8 mouse cellular contexts compared by ENCODE assay signal in genomic region chr4:43045285-43045658, GRCm38 (mm10). TPM values are rescaled to one million over a fixed set of nuclear protein-coding genes. Genes with fewer than 3 reads are reported as not detected.
DNase-seq lines count a peak whose midpoint lies in the region; ATAC-seq and TF ChIP-seq lines count a peak whose summit lies in the region.

No protein-coding gene starts in this region.

- H3K27ac ChIP-seq in kidney, embryonic 16.5 days (ENCODE audit: low read length): peak overlapping the region; percentile 59
- no peak overlapping the region for H3K27ac ChIP-seq in cortical plate, adult 2 months (ENCODE audit: insufficient read depth, low read length)
- peak overlapping the region; percentile 83 for H3K27ac ChIP-seq in hindbrain, embryonic 15.5 days (replicated peaks)
- peak overlapping the region; percentile 90 for H3K27ac ChIP-seq in midbrain, embryonic 15.5 days

- no peak for TF ChIP-seq CTCF in cortical plate, adult 2 months (IDR thresholded peaks at IDR 0.05; ENCODE audit: extremely low read depth, insufficient read depth, low read length)

- WGBS in kidney, embryonic 16.5 days: 3% methylated on average over 13 of the region's 13 CpGs
- 3% methylated on average over 13 of the region's 13 CpGs for WGBS in hindbrain, embryonic 15.5 days
- WGBS in midbrain, embryonic 15.5 days: under 1% methylated on average over 13 of the region's 13 CpGs

- H3K4me1 ChIP-seq in kidney, embryonic 16.5 days (ENCODE audit: insufficient read depth, low read length): peaks cover 27% of the 10 kb centered on the region
- H3K4me1 ChIP-seq in cortical plate, adult 2 months (ENCODE audit: control insufficient read depth, insufficient read depth, low read length): peaks cover 5% of the 10 kb centered on the region; the same call in 1 of the 2 replicates
- peaks cover 36% of the 10 kb centered on the region for H3K4me1 ChIP-seq in hindbrain, embryonic 15.5 days (replicated peaks)
- H3K4me1 ChIP-seq in midbrain, embryonic 15.5 days: peaks cover 39% of the 10 kb centered on the region

- no peaks in the 10 kb centered on the region for H3K27me3 ChIP-seq in kidney, embryonic 16.5 days (ENCODE audit: insufficient read depth, low read length)
- no peaks in the 10 kb centered on the region for H3K27me3 ChIP-seq in hindbrain, embryonic 15.5 days
- no peaks in the 10 kb centered on the region for H3K27me3 ChIP-seq in midbrain, embryonic 15.5 days (replicated peaks)

- peak overlapping the region; percentile 87 for H3K4me2 ChIP-seq in kidney, embryonic 16.5 days (replicated peaks; ENCODE audit: low read depth, low read length)
- peak overlapping the region; percentile 93 for H3K4me2 ChIP-seq in hindbrain, embryonic 15.5 days
- H3K4me2 ChIP-seq in midbrain, embryonic 15.5 days: peak overlapping the region; percentile 81

- ATAC-seq in kidney, embryonic 16.5 days (ENCODE audit: low FRiP score, low TSS enrichment): peak; percentile 9
- peak; percentile 4 for ATAC-seq in hindbrain, embryonic 15.5 days (ENCODE audit: low FRiP score, low read depth)
- ATAC-seq in midbrain, embryonic 15.5 days (replicated peaks): peak; percentile 22

- H3K9ac ChIP-seq in kidney, embryonic 16.5 days (replicated peaks; ENCODE audit: low read length): peak overlapping the region; percentile 69
- peak overlapping the region; percentile 66 for H3K9ac ChIP-seq in hindbrain, embryonic 15.5 days
- H3K9ac ChIP-seq in midbrain, embryonic 15.5 days: peak overlapping the region; percentile 63

- no peaks in the 10 kb centered on the region for H3K9me3 ChIP-seq in kidney, embryonic 16.5 days (ENCODE audit: low read length)
- no peaks in the 10 kb centered on the region for H3K9me3 ChIP-seq in hindbrain, embryonic 15.5 days
- no peaks in the 10 kb centered on the region for H3K9me3 ChIP-seq in midbrain, embryonic 15.5 days

- peak overlapping the region; percentile 73 for H3K4me3 ChIP-seq in kidney, embryonic 16.5 days (ENCODE audit: low read length)
- H3K4me3 ChIP-seq in cortical plate, adult 2 months (ENCODE audit: insufficient read depth, low read length): peak overlapping the region; percentile 62
- peak overlapping the region; percentile 73 for H3K4me3 ChIP-seq in hindbrain, embryonic 15.5 days
- H3K4me3 ChIP-seq in midbrain, embryonic 15.5 days: peak overlapping the region; percentile 54

- H3K36me3 ChIP-seq in kidney, embryonic 16.5 days (ENCODE audit: insufficient read depth, low read length): no peaks in the 10 kb centered on the region
- no peaks in the 10 kb centered on the region for H3K36me3 ChIP-seq in hindbrain, embryonic 15.5 days
- no peaks in the 10 kb centered on the region for H3K36me3 ChIP-seq in midbrain, embryonic 15.5 days (replicated peaks)

- no peak for TF ChIP-seq POLR2A in cortical plate, adult 2 months (IDR thresholded peaks at IDR 0.05; ENCODE audit: extremely low read depth, insufficient read depth, low read length)

- no peak for DNase-seq in kidney, adult 11 months
- no peak for DNase-seq in left cerebral cortex, adult 18-20 months (ENCODE audit: low spot score in 2 of 2)
- no peak for DNase-seq in retina, postnatal 1 day
- DNase-seq in natural killer cell, adult 2 months (ENCODE audit: low spot score in 2 of 2): no peak

RNA-seq across cellular contexts. Expression of gene Fam214b, which starts 0.7 kb away (rescaled TPM):
- 11.7 and 12.9 TPM in 2 replicates for polyA plus RNA-seq in kidney, embryonic 16.5 days (2015; fragmentation: Nextera tagmentation; extraction: Ambion mirVana)
- polyA plus RNA-seq in cortical plate, adult 2 months (2012; rRNA removed): 28.5 and 29.2 TPM in 2 replicates
- 37.5 and 38.9 TPM in 2 replicates for polyA plus RNA-seq in hindbrain, embryonic 15.5 days (2015; fragmentation: Nextera tagmentation; extraction: Ambion mirVana)
- polyA plus RNA-seq in midbrain, embryonic 15.5 days (2015; fragmentation: Nextera tagmentation; extraction: Ambion mirVana): 52.0 and 55.3 TPM in 2 replicates
- 10 to 100 TPM; 33.0 to 34.3 TPM for total RNA-seq in left cerebral cortex, adult 18-20 months (2021)

RNA-seq across cellular contexts. Expression of gene Unc13b, which starts 13.5 kb away (rescaled TPM):
- polyA plus RNA-seq in kidney, embryonic 16.5 days (2015; fragmentation: Nextera tagmentation; extraction: Ambion mirVana): 6.8 and 8.6 TPM in 2 replicates
- polyA plus RNA-seq in cortical plate, adult 2 months (2012; rRNA removed): 66.7 and 77.8 TPM in 2 replicates
- 16.1 and 19.2 TPM in 2 replicates for polyA plus RNA-seq in hindbrain, embryonic 15.5 days (2015; fragmentation: Nextera tagmentation; extraction: Ambion mirVana)
- polyA plus RNA-seq in midbrain, embryonic 15.5 days (2015; fragmentation: Nextera tagmentation; extraction: Ambion mirVana): 20.1 and 21.2 TPM in 2 replicates
- total RNA-seq in left cerebral cortex, adult 18-20 months (2021): 10 to 100 TPM; 52.3 to 58.3 TPM

RNA-seq across cellular contexts. Expression of gene Stoml2, which starts 13.8 kb away (rescaled TPM):
- 363 and 374 TPM in 2 replicates for polyA plus RNA-seq in kidney, embryonic 16.5 days (2015; fragmentation: Nextera tagmentation; extraction: Ambion mirVana)
- 128 and 132 TPM in 2 replicates for polyA plus RNA-seq in cortical plate, adult 2 months (2012; rRNA removed)
- polyA plus RNA-seq in hindbrain, embryonic 15.5 days (2015; fragmentation: Nextera tagmentation; extraction: Ambion mirVana): 227 and 236 TPM in 2 replicates
- polyA plus RNA-seq in midbrain, embryonic 15.5 days (2015; fragmentation: Nextera tagmentation; extraction: Ambion mirVana): 218 and 235 TPM in 2 replicates
- 100 to 1,000 TPM; 104 to 113 TPM for total RNA-seq in left cerebral cortex, adult 18-20 months (2021)

RNA-seq across cellular contexts. Expression of gene Pigo, which starts 19.7 kb away (rescaled TPM):
- 29.8 and 32.2 TPM in 2 replicates for polyA plus RNA-seq in kidney, embryonic 16.5 days (2015; fragmentation: Nextera tagmentation; extraction: Ambion mirVana)
- polyA plus RNA-seq in cortical plate, adult 2 months (2012; rRNA removed): 21.0 and 21.9 TPM in 2 replicates
- polyA plus RNA-seq in hindbrain, embryonic 15.5 days (2015; fragmentation: Nextera tagmentation; extraction: Ambion mirVana): 28.9 and 29.6 TPM in 2 replicates
- polyA plus RNA-seq in midbrain, embryonic 15.5 days (2015; fragmentation: Nextera tagmentation; extraction: Ambion mirVana): 29.1 and 34.0 TPM in 2 replicates
- total RNA-seq in left cerebral cortex, adult 18-20 months (2021): 10 to 100 TPM; 24.1 to 25.4 TPM

RNA-seq across cellular contexts. Expression of gene Fancg, which starts 35.0 kb away (rescaled TPM):
- 19.5 and 20.6 TPM in 2 replicates for polyA plus RNA-seq in kidney, embryonic 16.5 days (2015; fragmentation: Nextera tagmentation; extraction: Ambion mirVana)
- 25.0 and 28.4 TPM in 2 replicates for polyA plus RNA-seq in cortical plate, adult 2 months (2012; rRNA removed)
- polyA plus RNA-seq in hindbrain, embryonic 15.5 days (2015; fragmentation: Nextera tagmentation; extraction: Ambion mirVana): 21.1 and 25.4 TPM in 2 replicates
- polyA plus RNA-seq in midbrain, embryonic 15.5 days (2015; fragmentation: Nextera tagmentation; extraction: Ambion mirVana): 22.8 and 29.5 TPM in 2 replicates
- 10 to 100 TPM; 10.3 to 11.6 TPM for total RNA-seq in left cerebral cortex, adult 18-20 months (2021)
